Mouse (Mus musculus) liver, embryonic 12.5 days (tissue): Measurements from ENCODE around the gene Prkg2. TPM values are rescaled to one million over a fixed set of nuclear protein-coding genes. Genes with fewer than 3 reads are reported as not detected.

Source experiments
- ATAC-seq: fragments of 200-750 bp; cut with Nextera tagmentation; 2 replicates; pipeline ENCODE4 v1.8.0; 2017; ENCODE audit warnings: moderate number of reproducible peaks, mild to moderate bottlenecking, moderate library complexity
- H3K27ac ChIP-seq: fragments of 300-500 bp; sonication (generic); 2 replicates; pipeline ENCODE4 v1.5.1; 2016; ENCODE audit warnings: mild to moderate bottlenecking
- H3K27me3 ChIP-seq: fragments of 300-500 bp; sonication (generic); replicated peaks from 2 replicates; pipeline ENCODE4 v1.6.1; 2016; ENCODE audit warnings: mild to moderate bottlenecking, moderate library complexity
- H3K36me3 ChIP-seq: fragments of 300-500 bp; sonication (generic); 2 replicates; pipeline ENCODE4 v1.6.1; 2016; ENCODE audit warnings: mild to moderate bottlenecking, moderate library complexity
- H3K4me1 ChIP-seq: fragments of 300-500 bp; sonication (generic); 2 replicates; pipeline ENCODE4 v1.6.1; 2016
- H3K4me2 ChIP-seq: fragments of 300-500 bp; sonication (generic); 2 replicates; pipeline ENCODE4 v1.6.1; 2016; ENCODE audit warnings: mild to moderate bottlenecking, moderate library complexity
- H3K4me3 ChIP-seq: fragments of 300-500 bp; sonication (generic); 2 replicates; pipeline ENCODE4 v1.5.1; 2016; ENCODE audit warnings: mild to moderate bottlenecking, moderate library complexity
- H3K9ac ChIP-seq: fragments of 300-500 bp; sonication (generic); 2 replicates; pipeline ENCODE4 v1.6.1; 2016; ENCODE audit warnings: mild to moderate bottlenecking, moderate library complexity
- H3K9me3 ChIP-seq: fragments of 300-500 bp; sonication (generic); replicated peaks from 2 replicates; pipeline ENCODE4 v1.6.1; 2016; ENCODE audit warnings: mild to moderate bottlenecking, moderate library complexity
- WGBS: fragments of 180-500 bp; shearing (Covaris S2); methylation state at CpG from one replicate; pipeline ENCODE4 v1.1.7; 2016; ENCODE audit not compliant: insufficient replicate concordance; 5-methylcytosine and 5-hydroxymethylcytosine counted together
- polyA plus RNA-seq: library from polyadenylated mRNA; unstranded; fragments of >200 nt; fragmentation: Nextera tagmentation; extraction: Ambion mirVana; gene quantifications from 2 replicates; pipeline ENCODE4 v1.2.1, GENCODE M21; 2016

Gene Prkg2
- polyA plus RNA-seq, result 0.02 and 0.12 TPM in 2 replicates

DNA sequence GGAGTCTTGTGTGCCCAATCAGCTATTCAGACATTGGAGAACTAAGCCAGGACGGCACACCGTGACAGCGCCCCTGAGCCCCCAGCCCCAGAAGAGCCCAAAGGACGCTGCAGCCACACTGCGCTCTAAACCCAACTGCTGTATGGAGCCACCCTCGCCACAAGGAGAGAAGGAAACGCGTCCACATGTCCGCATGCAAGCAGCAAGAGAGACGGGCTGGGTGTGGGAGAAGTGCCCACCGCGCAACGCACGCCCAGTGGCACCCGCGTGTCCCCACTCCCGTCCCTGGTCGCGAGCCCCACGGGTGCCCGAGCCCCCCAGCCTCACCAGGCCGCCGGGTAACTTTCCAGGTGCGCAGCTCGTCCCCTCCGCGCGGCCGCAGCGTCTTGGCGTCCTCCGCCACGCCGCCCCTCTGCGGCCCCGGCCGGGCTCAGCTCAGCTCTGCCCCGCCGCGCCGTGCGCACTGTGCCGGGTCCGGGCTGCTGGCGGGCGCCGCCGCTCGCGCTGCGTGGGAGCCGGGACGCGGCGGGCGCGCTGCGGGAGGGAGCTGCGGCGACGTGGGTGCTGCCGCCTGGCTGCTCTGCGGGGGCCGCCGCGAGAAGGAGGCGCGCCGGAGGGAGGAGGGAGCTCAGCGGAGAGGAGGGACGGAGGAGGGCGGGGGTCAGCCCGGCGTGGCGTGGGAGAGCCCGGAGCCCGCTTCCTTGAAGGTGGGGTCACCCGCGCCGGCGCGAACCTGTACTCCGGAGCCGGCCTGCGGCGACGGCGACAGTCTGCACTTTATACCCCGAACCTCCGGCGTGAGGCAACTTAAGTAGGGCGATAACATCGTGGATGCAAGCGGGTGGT lies at the start of gene Prkg2:
Prkg2 (minus strand) TSS at position 756 of the 846 bp plus-strand sequence.
- ATAC-seq, result no peak

DNA sequence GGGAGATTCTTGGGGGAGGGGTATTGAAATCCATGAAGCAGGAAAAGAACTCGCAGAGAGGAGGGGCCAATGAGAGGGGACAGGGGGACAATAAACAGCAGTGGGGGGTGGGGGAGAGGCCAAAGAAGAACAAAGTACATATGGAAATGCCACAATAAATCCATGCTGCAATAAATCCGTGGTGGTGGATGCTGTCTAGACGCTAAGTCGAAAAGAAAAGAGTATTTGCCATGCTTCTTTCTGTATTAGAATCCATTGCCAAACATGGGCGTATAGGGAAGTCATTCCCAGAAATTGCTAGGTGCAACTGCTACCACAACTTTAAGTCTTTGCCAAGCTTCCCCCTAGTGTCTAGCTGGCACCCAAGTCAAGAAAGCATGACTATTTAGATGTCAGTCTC lies 46.8 kb upstream of the Prkg2 start:
- Histone ChIP-seq H3K4me1 (no peaks in the 10 kb centered on the region), H3K27ac (no peak overlapping the region), H3K4me3 (no peak overlapping the region), H3K9me3 (no peaks in the 10 kb centered on the region), H3K27me3 (no peaks in the 10 kb centered on the region), H3K9ac (no peak overlapping the region), H3K4me2 (no peak overlapping the region), H3K36me3 (no peaks in the 10 kb centered on the region)
- no peak for ATAC-seq
- WGBS, result 40% methylated on average over 5 of the region's 5 CpGs

More for the DNA sequence above, at the start of gene Prkg2:
- Histone ChIP-seq H3K4me2 (peak within 1 kb of the TSS; percentile 67), H3K27me3 (peaks cover 50% of the 10 kb centered on the region), H3K9me3 (no peaks in the 10 kb centered on the region), H3K9ac (no peak within 1 kb of the TSS), H3K4me1 (no peaks in the 10 kb centered on the region), H3K36me3 (no peaks in the 10 kb centered on the region), H3K4me3 (peak within 1 kb of the TSS; percentile 50), H3K27ac (no peak within 1 kb of the TSS)
- 3% methylated on average over 89 of the region's 94 CpGs for WGBS

DNA sequence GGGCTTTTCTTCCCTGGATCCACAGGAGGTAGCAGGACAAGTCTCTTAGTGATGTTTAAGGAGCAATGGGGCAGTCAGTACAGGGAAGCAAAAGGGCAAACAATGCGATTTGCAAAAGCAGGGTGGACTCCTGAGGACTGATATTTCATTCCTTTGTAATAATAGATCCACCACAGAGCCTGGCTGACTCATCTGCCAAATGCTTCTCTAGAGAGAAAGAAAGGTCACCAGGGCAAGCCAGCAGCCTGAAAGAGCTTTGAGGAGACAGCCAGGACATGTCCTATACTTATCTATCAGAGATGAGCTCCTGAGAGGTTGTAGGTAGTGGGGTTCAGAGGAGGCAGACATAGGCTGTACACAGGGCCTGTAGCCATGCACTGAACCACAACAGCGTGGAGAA lies 41.2 kb upstream of the Prkg2 start:
- ATAC-seq, result no peak
- Histone ChIP-seq H3K9me3 (no peaks in the 10 kb centered on the region), H3K4me2 (no peak overlapping the region), H3K4me1 (no peaks in the 10 kb centered on the region), H3K27me3 (no peaks in the 10 kb centered on the region), H3K27ac (no peak overlapping the region), H3K9ac (no peak overlapping the region), H3K36me3 (no peaks in the 10 kb centered on the region), H3K4me3 (no peak overlapping the region)
- 49% methylated on average over 2 of the region's 2 CpGs for WGBS

DNA sequence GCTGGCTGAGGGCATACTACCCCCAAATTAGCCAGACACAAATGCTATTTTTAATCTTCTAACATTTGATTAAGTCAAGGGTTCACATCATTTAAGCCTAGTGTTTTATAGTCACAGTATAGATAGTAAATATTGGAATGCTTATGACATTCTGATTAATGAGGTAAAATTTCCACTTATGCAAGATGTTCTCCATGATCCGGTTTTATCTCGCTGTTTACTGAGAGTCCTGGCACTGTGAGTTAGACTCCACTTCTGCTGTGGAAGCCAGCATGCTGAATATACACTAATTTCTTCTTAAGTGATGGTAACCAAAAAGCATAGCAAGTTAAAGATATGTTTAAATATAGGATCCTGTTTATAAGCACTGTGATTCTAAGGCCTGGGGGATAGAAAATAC lies 31.2 kb upstream of the Prkg2 start:
- H3K27ac ChIP-seq, result no peak overlapping the region
- no peaks in the 10 kb centered on the region for H3K36me3 ChIP-seq
- H3K27me3 ChIP-seq, result no peaks in the 10 kb centered on the region
- no peak overlapping the region for H3K4me2 ChIP-seq
- H3K4me3 ChIP-seq, result no peak overlapping the region
- no peak for ATAC-seq
- H3K9ac ChIP-seq, result no peak overlapping the region
- H3K9me3 ChIP-seq, result no peaks in the 10 kb centered on the region
- 73% methylated on average over 2 of the region's 2 CpGs for WGBS
- H3K4me1 ChIP-seq, result no peaks in the 10 kb centered on the region

DNA sequence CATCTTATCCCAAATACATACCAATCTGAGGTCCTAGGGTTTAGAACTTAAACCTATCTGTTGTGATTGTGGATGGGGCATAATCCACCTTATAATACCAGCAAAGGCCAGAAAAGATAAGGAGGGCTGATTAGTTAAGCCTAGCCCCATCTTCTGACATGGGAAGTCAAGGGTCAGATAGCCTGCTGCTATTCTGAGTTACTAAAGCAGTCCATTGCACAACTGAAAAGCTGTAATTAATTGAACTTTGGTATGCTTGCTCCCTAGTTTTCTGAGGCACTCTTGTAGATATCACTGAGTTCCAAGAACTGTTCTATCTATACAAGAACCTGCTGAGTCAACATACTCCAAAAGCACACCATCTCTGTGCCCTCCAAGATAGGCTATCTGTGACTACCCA lies 25.4 kb upstream of the Prkg2 start:
- no peak overlapping the region for H3K4me3 ChIP-seq
- no peak overlapping the region for H3K27ac ChIP-seq
- no peak for ATAC-seq
- H3K9ac ChIP-seq, result no peak overlapping the region
- no peaks in the 10 kb centered on the region for H3K4me1 ChIP-seq
- no peaks in the 10 kb centered on the region for H3K27me3 ChIP-seq
- H3K9me3 ChIP-seq, result no peaks in the 10 kb centered on the region
- no peak overlapping the region for H3K4me2 ChIP-seq
- no peaks in the 10 kb centered on the region for H3K36me3 ChIP-seq

DNA sequence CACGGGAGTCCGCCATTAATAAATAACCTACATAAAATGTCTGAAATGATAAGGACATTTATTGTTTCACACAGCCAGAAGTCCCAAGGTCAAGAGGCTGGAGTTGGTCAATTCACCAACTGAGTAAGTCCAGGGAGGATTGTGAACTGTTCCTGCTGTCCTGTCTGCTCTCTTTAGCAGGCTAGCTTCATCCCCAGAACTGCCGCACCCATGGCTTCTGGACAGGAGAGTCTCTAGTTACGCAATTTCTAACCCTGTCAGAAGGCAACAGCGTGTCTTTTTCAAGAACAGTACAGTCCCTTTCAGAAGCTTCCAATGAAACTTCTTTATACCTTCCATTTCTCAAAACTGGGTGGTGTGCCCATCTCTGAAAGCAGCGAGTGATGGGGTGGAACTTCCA lies 1.9 kb upstream of the Prkg2 start:
- Histone ChIP-seq H3K4me1 (no peaks in the 10 kb centered on the region), H3K27me3 (peaks cover 50% of the 10 kb centered on the region), H3K4me3 (no peak overlapping the region), H3K36me3 (no peaks in the 10 kb centered on the region), H3K4me2 (no peak overlapping the region), H3K27ac (no peak overlapping the region), H3K9me3 (no peaks in the 10 kb centered on the region), H3K9ac (no peak overlapping the region)
- no peak for ATAC-seq
- WGBS, result 71% methylated on average over 6 of the region's 6 CpGs

DNA sequence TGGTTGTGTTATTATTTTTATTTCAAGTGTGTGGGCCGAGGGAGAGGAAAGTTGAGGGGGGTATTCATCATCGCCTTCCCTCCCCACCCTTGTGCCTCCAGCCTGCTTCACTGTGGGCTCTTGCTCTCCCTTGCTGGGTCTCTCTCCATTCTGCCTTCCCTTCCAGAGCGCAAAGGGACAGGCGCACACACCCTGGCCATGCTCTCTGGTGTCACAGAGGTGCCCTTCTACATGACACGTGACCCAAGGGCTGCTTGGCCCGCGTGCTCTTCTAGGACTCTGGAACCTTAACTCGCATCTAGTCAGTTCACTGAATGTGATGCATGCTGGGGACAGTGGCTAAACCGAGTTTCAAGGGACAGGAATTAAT lies 276 bp upstream of the Prkg2 start:
- Histone ChIP-seq H3K4me3 (peak overlapping the region; percentile 50), H3K9me3 (no peaks in the 10 kb centered on the region), H3K36me3 (no peaks in the 10 kb centered on the region), H3K27ac (no peak overlapping the region), H3K4me2 (peak overlapping the region; percentile 67), H3K27me3 (peaks cover 50% of the 10 kb centered on the region), H3K9ac (no peak overlapping the region), H3K4me1 (no peaks in the 10 kb centered on the region)
- ATAC-seq, result no peak
- WGBS, result 7% methylated on average over 9 of the region's 9 CpGs

DNA sequence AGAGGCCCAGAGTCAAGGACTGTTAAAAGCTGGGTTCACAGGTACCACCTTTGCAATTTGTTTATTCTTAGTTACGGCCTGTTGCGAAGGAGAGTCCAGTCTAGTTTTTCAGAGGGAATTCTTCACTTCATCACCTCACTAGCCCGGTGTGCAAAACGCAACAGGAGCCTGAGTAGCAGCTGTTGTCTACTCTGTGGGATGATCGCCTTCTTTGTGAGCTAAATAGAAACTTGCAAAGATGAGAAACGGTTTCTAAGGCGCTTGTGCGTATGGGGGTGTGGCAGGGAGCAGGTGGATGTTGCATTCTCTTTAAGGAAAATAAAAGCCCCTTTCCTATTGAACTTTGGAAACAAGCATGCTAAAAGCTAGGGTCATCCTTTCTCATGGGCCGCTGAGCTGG lies 1.2 kb downstream of the Prkg2 start:
- 47% methylated on average over 9 of the region's 9 CpGs for WGBS
- no peak overlapping the region for H3K4me2 ChIP-seq
- no peaks in the 10 kb centered on the region for H3K4me1 ChIP-seq
- no peak overlapping the region for H3K27ac ChIP-seq
- no peak for ATAC-seq
- H3K27me3 ChIP-seq, result peaks cover 50% of the 10 kb centered on the region
- H3K4me3 ChIP-seq, result no peak overlapping the region
- H3K36me3 ChIP-seq, result no peaks in the 10 kb centered on the region
- H3K9me3 ChIP-seq, result 0 out of 2 replicates have a peak, but pooled peaks cover 3% of the 10 kb centered on the region
- H3K9ac ChIP-seq, result no peak overlapping the region

DNA sequence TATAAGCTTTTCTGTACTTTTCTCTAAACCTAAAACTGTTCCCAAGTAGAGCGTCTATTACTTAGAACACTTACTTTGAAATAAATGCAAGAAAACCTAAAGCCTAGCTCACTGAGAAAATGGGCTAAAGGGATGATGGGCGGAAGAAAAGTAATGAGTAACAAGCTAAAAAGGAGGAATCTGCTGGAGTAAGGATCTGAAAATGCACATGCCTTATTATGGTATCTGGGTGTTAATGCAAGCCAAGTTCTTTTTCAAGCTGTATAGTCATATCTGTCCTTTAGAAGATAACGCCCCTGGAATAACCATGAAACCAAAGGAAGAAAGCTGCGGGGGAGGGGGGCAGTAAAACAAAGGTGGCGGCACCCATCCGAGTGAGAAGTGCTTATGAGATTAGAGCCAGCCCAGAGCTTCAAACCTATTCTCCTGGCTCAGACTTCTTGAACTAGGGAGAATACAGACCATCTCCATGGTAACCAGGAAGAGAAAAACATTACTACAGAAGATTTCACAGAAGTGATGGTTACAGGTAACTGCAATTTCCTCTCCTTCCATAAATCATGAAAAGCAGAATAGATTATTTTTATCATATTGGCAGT lies 5.5 kb downstream of the Prkg2 start:
- 57% methylated on average over 6 of the region's 6 CpGs for WGBS

DNA sequence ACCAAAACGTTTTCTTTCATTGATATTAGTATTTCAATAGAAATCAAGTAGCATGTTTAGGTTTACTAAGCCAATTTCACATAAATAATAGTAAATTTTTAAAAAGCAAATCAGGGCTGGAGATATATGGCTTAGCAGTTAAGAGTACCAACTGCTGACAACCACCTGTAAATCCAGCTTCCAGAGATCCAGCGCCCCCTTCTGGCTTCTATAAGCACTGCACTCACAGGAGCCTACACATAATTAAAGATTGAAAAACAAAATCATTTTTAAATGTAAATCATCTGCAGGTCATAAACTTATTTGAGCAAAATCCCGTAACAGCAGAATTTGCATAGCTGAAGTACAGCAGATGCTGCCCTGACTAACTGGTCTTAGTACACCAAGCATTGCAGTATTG lies 10.8 kb downstream of the Prkg2 start:
- no peak overlapping the region for H3K4me3 ChIP-seq
- no peaks in the 10 kb centered on the region for H3K27me3 ChIP-seq
- 0 out of 2 replicates have a peak, but pooled peaks cover 3% of the 10 kb centered on the region for H3K9me3 ChIP-seq
- no peaks in the 10 kb centered on the region for H3K36me3 ChIP-seq
- no peak overlapping the region for H3K4me2 ChIP-seq
- no peak for ATAC-seq
- 47% methylated on average over 3 of the region's 3 CpGs for WGBS
- no peaks in the 10 kb centered on the region for H3K4me1 ChIP-seq
- no peak overlapping the region for H3K27ac ChIP-seq
- H3K9ac ChIP-seq, result no peak overlapping the region

More for the DNA sequence above, 5.5 kb downstream of the Prkg2 start:
- H3K36me3 ChIP-seq, result no peaks in the 10 kb centered on the region
- no peak overlapping the region for H3K4me2 ChIP-seq
- H3K4me1 ChIP-seq, result no peaks in the 10 kb centered on the region
- H3K4me3 ChIP-seq, result no peak overlapping the region
- 0 out of 2 replicates have a peak, but pooled peaks cover 3% of the 10 kb centered on the region for H3K9me3 ChIP-seq
- no peak overlapping the region for H3K9ac ChIP-seq
- no peak for ATAC-seq
- peaks cover 20% of the 10 kb centered on the region for H3K27me3 ChIP-seq
- no peak overlapping the region for H3K27ac ChIP-seq

DNA sequence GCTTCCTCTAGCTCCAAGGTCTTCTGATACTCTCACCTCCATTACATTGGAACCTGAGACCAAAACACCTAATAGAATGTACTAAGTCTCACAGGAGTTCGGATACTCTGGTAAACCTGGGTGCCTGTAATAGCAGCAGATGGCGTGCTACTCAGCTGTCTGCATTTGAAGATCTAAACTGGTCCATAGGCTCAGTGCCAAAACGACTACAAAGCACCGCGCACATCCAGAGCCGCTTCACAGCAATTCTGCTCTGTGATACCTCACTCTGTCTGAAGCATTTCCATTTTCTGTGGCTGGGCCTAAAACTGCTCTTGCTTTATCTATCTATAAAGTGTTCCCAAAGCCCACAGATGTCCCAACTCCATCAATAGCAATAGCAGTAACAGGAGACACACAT lies 17.4 kb downstream of the Prkg2 start:
- H3K4me2 ChIP-seq, result no peak overlapping the region
- no peak overlapping the region for H3K9ac ChIP-seq
- H3K4me3 ChIP-seq, result no peak overlapping the region
- 78% methylated on average over 6 of the region's 6 CpGs for WGBS
- no peaks in the 10 kb centered on the region for H3K4me1 ChIP-seq
- no peak overlapping the region for H3K27ac ChIP-seq
- H3K9me3 ChIP-seq, result no peaks in the 10 kb centered on the region
- no peak for ATAC-seq
- H3K36me3 ChIP-seq, result no peaks in the 10 kb centered on the region
- no peaks in the 10 kb centered on the region for H3K27me3 ChIP-seq

DNA sequence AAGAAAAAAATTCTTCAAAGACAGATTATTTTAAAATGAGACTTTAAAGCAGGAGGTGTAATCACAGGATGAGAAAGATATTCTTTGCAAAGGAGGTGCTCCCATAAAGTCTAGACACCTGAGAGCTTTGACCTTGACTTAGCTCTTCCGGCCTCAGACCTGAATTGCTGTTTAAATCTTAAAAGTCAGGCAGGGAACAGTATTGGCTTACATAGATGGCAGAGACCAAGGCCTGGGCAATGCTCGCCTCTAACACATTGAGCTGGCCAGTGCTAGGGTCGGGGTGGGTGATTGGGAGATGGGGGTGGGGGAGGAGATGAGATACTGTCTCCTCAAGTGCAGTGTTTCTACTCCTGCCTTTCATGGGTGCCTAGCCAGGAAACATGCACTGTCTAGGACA lies 22.0 kb downstream of the Prkg2 start:
- Histone ChIP-seq H3K4me3 (no peak overlapping the region), H3K4me2 (no peak overlapping the region), H3K27me3 (no peaks in the 10 kb centered on the region), H3K27ac (no peak overlapping the region), H3K9me3 (no peaks in the 10 kb centered on the region), H3K36me3 (no peaks in the 10 kb centered on the region), H3K4me1 (no peaks in the 10 kb centered on the region), H3K9ac (no peak overlapping the region)
- 57% methylated on average over 3 of the region's 3 CpGs for WGBS
- ATAC-seq, result no peak
